Mouse (Mus musculus) ES-E14 (cell line): Measurements from ENCODE around the gene Mta1. TPM values are rescaled to one million over a fixed set of nuclear protein-coding genes. Genes with fewer than 3 reads are reported as not detected.

ENCODE experiments used
- DNase-seq: peaks from one replicate; pipeline ENCODE4 v3.0.0-alpha.2; 2013; ENCODE audit warnings: low read depth, low spot score
- H3K27ac ChIP-seq: 2 replicates; pipeline ENCODE4 v1.5.1; 2012; ENCODE audit warnings: low read depth, mild to moderate bottlenecking, low read length, moderate library complexity, mixed read lengths; ENCODE audit not compliant: poor library complexity, insufficient read depth, severe bottlenecking
- H3K36me3 ChIP-seq: 2 replicates; pipeline ENCODE4 v1.6.1; 2012; ENCODE audit warnings: mild to moderate bottlenecking, low read length, moderate library complexity, mixed read lengths; ENCODE audit not compliant: control insufficient read depth, poor library complexity, insufficient read depth, severe bottlenecking
- H3K4me1 ChIP-seq, 2 experiments: fragments of 150-350 bp in 1 of 2; sonication (generic) in 1 of 2; 2 replicates each; pipeline ENCODE4 v1.6.1; 2012; ENCODE audit warnings: low read length in 2 of 2, mild to moderate bottlenecking in 1 of 2, mixed read lengths in 1 of 2; ENCODE audit not compliant: control insufficient read depth in 2 of 2, insufficient read depth in 2 of 2, poor library complexity in 1 of 2
- H3K4me3 ChIP-seq, 2 experiments: fragments of 150-350 bp in 1 of 2; sonication (generic) in 1 of 2; 2 replicates each; pipeline ENCODE4 v1.5.1; 2012; ENCODE audit warnings: low read length in 2 of 2, low read depth in 1 of 2, mild to moderate bottlenecking in 1 of 2, mixed read lengths in 1 of 2; ENCODE audit not compliant: insufficient read depth in 1 of 2, poor library complexity in 1 of 2, severe bottlenecking in 1 of 2
- H3K9ac ChIP-seq: 2 replicates; pipeline ENCODE4 v1.6.1; 2012; ENCODE audit warnings: low read depth, mild to moderate bottlenecking, low read length, mixed read lengths; ENCODE audit not compliant: poor library complexity, insufficient read depth, severe bottlenecking
- H3K9me3 ChIP-seq: fragments of 150-350 bp; sonication (generic); 2 replicates; pipeline ENCODE4 v1.6.1; 2012; ENCODE audit warnings: low read depth, mild to moderate bottlenecking, low read length; ENCODE audit not compliant: control insufficient read depth, insufficient read depth
- CHD2 ChIP-seq: IDR thresholded peaks from 2 replicates; pipeline ENCODE4 v1.6.1; 2014; ENCODE audit warnings: mild to moderate bottlenecking, low read depth, low read length, inconsistent platforms
- HCFC1 ChIP-seq: IDR thresholded peaks from 2 replicates; pipeline ENCODE4 v1.6.1; 2012; ENCODE audit warnings: low read length, inconsistent platforms, borderline replicate concordance; ENCODE audit not compliant: insufficient read depth
- MAFK ChIP-seq: IDR thresholded peaks from 2 replicates; pipeline ENCODE4 v1.6.1; 2014; ENCODE audit warnings: mild to moderate bottlenecking, low read depth, low read length, inconsistent platforms; ENCODE audit not compliant: insufficient read depth
- ZC3H11A ChIP-seq: IDR thresholded peaks from 2 replicates; pipeline ENCODE4 v1.6.1; 2012; ENCODE audit warnings: low read depth, mild to moderate bottlenecking, inconsistent platforms, low read length, borderline replicate concordance
- ZNF384 ChIP-seq: IDR thresholded peaks from 2 replicates; pipeline ENCODE4 v1.6.1; 2012; ENCODE audit warnings: low read depth, low read length, inconsistent platforms
- in situ Hi-C, 2 experiments: fragments of 600-800 bp; cut with MboI; formaldehyde crosslinking; loops; one replicate each; pipeline ENCODE4 v1.15.1; 2025; ENCODE audit warnings: low sequenced_read_pairs in 2 of 2, inconsistent platforms in 1 of 2; ENCODE audit not compliant: unreplicated experiment in 2 of 2
- total RNA-seq: library from RNA; depleted of rRNA; stranded (reverse); fragments of 300-350 nt; gene quantifications from 2 replicates; pipeline ENCODE4 v1.2.3, GENCODE M21; 2012

Gene Mta1
- total RNA-seq, 1 experiment = 30.3 TPM

DNA sequence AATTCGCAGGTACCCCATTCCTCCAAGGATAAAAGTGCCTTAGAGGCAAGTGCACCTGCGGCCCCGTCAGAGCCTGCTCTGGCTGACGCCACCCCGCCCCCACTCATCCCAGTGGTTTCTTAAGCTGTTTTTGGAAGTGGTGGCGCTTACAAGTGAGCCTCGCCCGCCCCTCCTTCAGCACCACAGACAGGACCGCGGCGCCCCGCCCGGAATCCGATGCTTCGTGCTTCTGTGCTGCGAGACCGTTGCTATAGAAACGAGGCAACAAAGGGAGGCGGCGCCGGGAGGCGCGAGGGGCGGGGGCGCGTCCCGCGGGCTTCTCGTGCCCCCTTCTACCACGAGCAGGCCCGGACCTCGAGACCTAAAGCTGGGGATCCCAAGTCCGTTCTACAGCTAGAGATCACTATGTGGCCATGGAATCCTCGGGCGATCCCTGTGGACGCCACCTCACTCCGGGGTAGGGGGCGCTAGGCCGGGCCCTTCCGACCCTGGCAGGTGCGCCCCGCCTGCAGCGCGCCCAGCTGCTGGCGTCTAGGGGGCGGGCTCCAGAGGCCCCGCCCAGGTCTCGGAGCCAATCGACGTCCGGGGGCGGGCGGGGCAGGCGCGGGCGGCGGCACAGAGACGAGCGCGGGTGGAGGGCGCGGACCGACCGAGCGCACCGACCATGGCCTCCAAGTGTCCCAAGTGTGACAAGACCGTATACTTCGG, 42.0 kb downstream of the Mta1 start, which contains the start of gene Crip2:
Crip2 (plus strand) TSS at position 329 of the 708 bp plus-strand sequence.
- in situ Hi-C loops = no loop called here
- peaks cover 0 to 31% of the 10 kb centered on the region in 2 experiments; a peak in 3 of 4 replicates for H3K4me1 ChIP-seq
- peak within 1 kb of the TSS; percentile 85 for H3K9ac ChIP-seq
- peak; percentile 92 for DNase-seq
- peak within 1 kb of the TSS; percentile 71 to 89 for H3K4me3 ChIP-seq
- TF ChIP-seq HCFC1 (peak; percentile 61; the same call in 1 of the 2 replicates), MAFK (no peak)
- no peaks in the 10 kb centered on the region for H3K9me3 ChIP-seq
- H3K27ac ChIP-seq = peak within 1 kb of the TSS; percentile 25; the same call in 1 of the 2 replicates
- H3K36me3 ChIP-seq = peaks cover 33% of the 10 kb centered on the region

DNA sequence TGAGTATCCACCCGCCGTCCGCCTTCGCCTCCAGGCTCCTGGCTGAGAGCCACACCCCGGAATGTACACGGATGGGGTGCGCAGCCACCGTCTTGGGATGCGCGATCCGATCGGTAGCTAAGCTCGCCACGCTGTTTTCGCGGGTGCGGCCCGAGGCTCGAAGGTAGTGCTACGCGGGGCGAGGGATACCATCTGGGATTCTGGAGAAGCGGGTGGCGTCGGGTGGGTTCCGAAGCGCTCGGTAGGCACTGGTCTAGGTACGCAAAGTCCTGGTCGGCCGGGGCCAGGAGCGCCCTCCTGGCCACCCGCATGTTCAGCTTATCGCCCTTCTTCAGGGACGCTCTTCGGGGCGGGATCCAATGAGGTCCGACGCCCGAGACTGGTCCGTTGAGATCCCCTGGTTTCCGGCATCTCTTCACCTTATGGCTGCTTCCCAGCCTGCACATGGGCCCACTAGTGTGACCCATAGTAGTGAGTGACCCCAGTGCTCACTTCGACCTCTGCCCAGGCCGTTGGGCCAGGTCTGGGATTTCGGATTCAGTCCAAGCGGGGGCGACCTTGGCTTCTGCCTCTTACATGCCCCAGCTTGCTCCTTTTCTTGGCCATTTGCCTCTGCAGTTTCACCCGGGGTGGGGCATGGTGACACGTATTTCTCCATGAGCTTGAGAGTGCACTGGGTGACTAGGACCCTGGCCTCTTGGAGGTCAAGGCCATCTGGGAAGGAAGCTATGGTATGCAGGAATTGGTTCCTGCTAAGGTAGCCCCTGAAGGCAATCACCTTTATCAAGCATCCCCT, 42.7 kb downstream of the Mta1 start:
- H3K36me3 ChIP-seq = peaks cover 32% of the 10 kb centered on the region

GRCm38 (mm10) chr12:113141531-113141973, 43.5 kb downstream of the Mta1 start:
- Histone ChIP-seq H3K36me3 (peaks cover 25% of the 10 kb centered on the region), H3K9ac (peak overlapping the region; percentile 85; the same call in 1 of the 2 replicates), H3K27ac (no peak overlapping the region), H3K4me3 (peak overlapping the region; percentile 71 to 89), H3K4me1 (peaks cover 0 to 34% of the 10 kb centered on the region in 2 experiments; a peak in 3 of 4 replicates), H3K9me3 (no peaks in the 10 kb centered on the region)
- no peak for DNase-seq
- TF ChIP-seq ZC3H11A = no peak
- TF ChIP-seq ZNF384 = no peak
- TF ChIP-seq HCFC1 = no peak
- TF ChIP-seq MAFK = no peak
- TF ChIP-seq CHD2 = no peak
- in situ Hi-C loops = no loop called here

More for the DNA sequence above, 42.7 kb downstream of the Mta1 start:
- H3K4me1 ChIP-seq = peaks cover 0 to 31% of the 10 kb centered on the region in 2 experiments; a peak in 3 of 4 replicates
- peak overlapping the region; percentile 85 for H3K9ac ChIP-seq
- peak overlapping the region; percentile 71 to 89 for H3K4me3 ChIP-seq
- no peaks in the 10 kb centered on the region for H3K9me3 ChIP-seq
- TF ChIP-seq ZNF384 = no peak
- TF ChIP-seq HCFC1 = no peak
- TF ChIP-seq CHD2 = no peak
- no peak for TF ChIP-seq MAFK
- H3K27ac ChIP-seq = no peak overlapping the region
- in situ Hi-C loops = no loop called here
- no peak for DNase-seq

- TF ChIP-seq MAFK = no peak
- TF ChIP-seq ZNF384 = no peak
- TF ChIP-seq CHD2 = no peak
- no peak for TF ChIP-seq ZC3H11A
- TF ChIP-seq HCFC1 = no peak
- peaks cover 21% of the 10 kb centered on the region for H3K36me3 ChIP-seq
- no peak overlapping the region for H3K9ac ChIP-seq
- in situ Hi-C loops = no loop called here
- DNase-seq = no peak
- no peak overlapping the region for H3K27ac ChIP-seq
- no peak overlapping the region; a peak in 1 of 4 replicates for H3K4me3 ChIP-seq
- peaks cover 0 to 37% of the 10 kb centered on the region in 2 experiments; a peak in 3 of 4 replicates for H3K4me1 ChIP-seq
- no peaks in the 10 kb centered on the region for H3K9me3 ChIP-seq
These were observed 44.2 kb downstream of the Mta1 start for GRCm38 (mm10) chr12:113142021-113142975.
